Mouse (Mus musculus): ENCODE results near the gene Prrg2. TPM values are rescaled to one million over a fixed set of nuclear protein-coding genes. Genes with fewer than 3 reads are reported as not detected.

Prrg2 gene
- total RNA-seq, 2 experiments from 2014 or later, result 14.9 to 28.3 TPM

GRCm38 (mm10) chr7:45091001-45091990 is 28.8 kb upstream of the Prrg2 start:
- DNase-seq (ENCODE audit: low spot score in 2 of 2), result no peak

- no peak for DNase-seq (ENCODE audit: low spot score in 2 of 2)
Observed at GRCm38 (mm10) chr7:45090251-45090977, 27.9 kb upstream of the Prrg2 start.

GRCm38 (mm10) chr7:45088597-45088996 is 26.1 kb upstream of the Prrg2 start:
- no peak for DNase-seq (ENCODE audit: low spot score in 2 of 2)

- no peak for DNase-seq (ENCODE audit: low spot score in 2 of 2)
Observed at GRCm38 (mm10) chr7:45086084-45086483, 23.6 kb upstream of the Prrg2 start.

- DNase-seq (ENCODE audit: low spot score in 2 of 2), result no peak
Observed at GRCm38 (mm10) chr7:45083300-45083890, 20.9 kb upstream of the Prrg2 start.

- no peak for DNase-seq (ENCODE audit: low spot score in 2 of 2)
Observed at GRCm38 (mm10) chr7:45082401-45083299, 20.2 kb upstream of the Prrg2 start.

- no peak for DNase-seq (ENCODE audit: low spot score in 2 of 2)
Observed at GRCm38 (mm10) chr7:45081016-45081415, 18.5 kb upstream of the Prrg2 start.

- peak; percentile 95 to 97 for DNase-seq (ENCODE audit: low spot score in 2 of 2)
Observed at GRCm38 (mm10) chr7:45079856-45080255, 17.4 kb upstream of the Prrg2 start.

GRCm38 (mm10) chr7:45078513-45078912 is 16.0 kb upstream of the Prrg2 start:
- peak; percentile 75 to 81 for DNase-seq (ENCODE audit: low spot score in 2 of 2)

GRCm38 (mm10) chr7:45077829-45078228 is 15.4 kb upstream of the Prrg2 start:
- no peak for DNase-seq (ENCODE audit: low spot score in 2 of 2)

- DNase-seq (ENCODE audit: low spot score in 2 of 2), result no peak
Observed at GRCm38 (mm10) chr7:45077322-45077721, 14.8 kb upstream of the Prrg2 start.

- no peak for DNase-seq (ENCODE audit: low spot score in 2 of 2)
Observed at GRCm38 (mm10) chr7:45076501-45076900, 14.0 kb upstream of the Prrg2 start.

- DNase-seq (ENCODE audit: low spot score in 2 of 2), result peak in 1 of 2 experiments; percentile 48
Observed at GRCm38 (mm10) chr7:45075405-45075804, 12.9 kb upstream of the Prrg2 start.

- DNase-seq (ENCODE audit: low spot score in 2 of 2), result no peak
Observed at GRCm38 (mm10) chr7:45073949-45074348, 11.5 kb upstream of the Prrg2 start.

GRCm38 (mm10) chr7:45073171-45073707 is 10.8 kb upstream of the Prrg2 start:
- no peak for DNase-seq (ENCODE audit: low spot score in 2 of 2)

- no peak for DNase-seq (ENCODE audit: low spot score in 2 of 2)
Observed at GRCm38 (mm10) chr7:45072230-45072629, 9.8 kb upstream of the Prrg2 start.

- DNase-seq (ENCODE audit: low spot score in 2 of 2), result no peak
Observed at GRCm38 (mm10) chr7:45069671-45070070, 7.2 kb upstream of the Prrg2 start.

GRCm38 (mm10) chr7:45068000-45068318 is 5.5 kb upstream of the Prrg2 start:
- DNase-seq (ENCODE audit: low spot score in 2 of 2), result peak in 1 of 2 experiments; percentile 45

GRCm38 (mm10) chr7:45067190-45067999 is 4.9 kb upstream of the Prrg2 start:
- no peak for DNase-seq (ENCODE audit: low spot score in 2 of 2)

All from adrenal gland, adult 18-20 months (tissue).